Mouse (Mus musculus) spleen, postnatal 36 days (tissue): ENCODE data around the gene Tmem45b.

Source experiments
- DNase-seq, 2 experiments: peaks; one replicate each; pipeline ENCODE4 v3.0.0; 2022; ENCODE audit warnings: low spot score in 2 of 2, mixed read lengths in 1 of 2

Gene Tmem45b

DNA sequence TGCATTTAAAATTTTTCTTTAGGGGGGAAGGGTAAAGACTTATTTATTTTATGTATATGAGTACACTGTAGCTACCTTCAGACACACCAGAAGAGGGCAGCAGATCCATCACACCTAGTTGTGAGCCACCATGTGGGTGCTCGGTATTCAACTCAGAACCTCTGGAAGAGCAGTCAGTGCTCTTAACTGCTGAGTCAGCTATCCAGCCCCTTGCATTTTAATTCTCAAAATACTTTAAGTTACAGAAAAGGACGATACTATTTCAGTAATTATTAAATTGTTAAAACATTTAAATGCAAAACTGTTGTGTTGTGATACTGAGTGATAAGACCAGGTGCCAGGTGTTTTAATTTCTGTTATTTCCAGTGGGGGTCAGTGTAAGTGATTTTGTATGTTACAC is 60.0 kb downstream of the Tmem45b start:
- no peak for DNase-seq

DNA sequence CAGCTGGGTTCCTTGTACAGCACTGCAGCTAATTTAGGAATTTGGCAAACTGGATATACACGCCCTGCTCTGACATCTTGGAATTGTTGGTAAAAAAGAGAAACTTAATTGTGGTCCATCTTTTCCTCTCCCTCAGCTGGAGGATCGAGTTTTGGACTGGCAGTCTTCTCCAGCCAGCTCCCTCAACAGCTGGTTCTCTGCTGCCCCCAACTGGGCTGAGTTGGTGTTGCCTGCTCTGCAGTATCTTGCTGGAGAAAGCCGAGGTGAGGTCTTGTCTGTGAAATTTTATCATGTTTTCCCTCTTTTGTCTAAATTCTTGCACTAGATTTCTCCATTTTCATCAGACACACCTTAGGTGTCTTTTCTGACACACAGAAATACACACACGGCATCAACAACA is 63.8 kb downstream of the Tmem45b start:
- DNase-seq: peak; percentile 39 to 44

DNA sequence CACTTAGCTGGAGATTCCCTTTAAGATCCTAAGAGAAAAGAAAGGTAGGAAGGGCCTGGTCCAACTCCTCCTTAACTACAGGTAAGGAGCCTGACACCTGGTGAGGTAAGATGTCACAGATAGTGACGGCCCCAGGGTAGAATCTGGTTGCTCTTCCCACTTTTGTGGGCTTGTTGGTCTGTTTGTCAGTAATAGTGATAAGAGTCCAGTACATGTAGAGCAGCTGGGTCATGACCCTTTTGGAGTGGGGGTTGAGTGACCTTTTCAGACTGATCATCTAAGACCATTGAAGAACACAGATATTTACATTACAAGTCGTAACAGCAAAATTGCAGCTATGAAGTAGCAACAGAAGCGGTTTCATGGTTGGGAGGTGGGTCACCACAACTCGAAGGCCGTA is 77.1 kb downstream of the Tmem45b start:
- DNase-seq: no peak

DNA sequence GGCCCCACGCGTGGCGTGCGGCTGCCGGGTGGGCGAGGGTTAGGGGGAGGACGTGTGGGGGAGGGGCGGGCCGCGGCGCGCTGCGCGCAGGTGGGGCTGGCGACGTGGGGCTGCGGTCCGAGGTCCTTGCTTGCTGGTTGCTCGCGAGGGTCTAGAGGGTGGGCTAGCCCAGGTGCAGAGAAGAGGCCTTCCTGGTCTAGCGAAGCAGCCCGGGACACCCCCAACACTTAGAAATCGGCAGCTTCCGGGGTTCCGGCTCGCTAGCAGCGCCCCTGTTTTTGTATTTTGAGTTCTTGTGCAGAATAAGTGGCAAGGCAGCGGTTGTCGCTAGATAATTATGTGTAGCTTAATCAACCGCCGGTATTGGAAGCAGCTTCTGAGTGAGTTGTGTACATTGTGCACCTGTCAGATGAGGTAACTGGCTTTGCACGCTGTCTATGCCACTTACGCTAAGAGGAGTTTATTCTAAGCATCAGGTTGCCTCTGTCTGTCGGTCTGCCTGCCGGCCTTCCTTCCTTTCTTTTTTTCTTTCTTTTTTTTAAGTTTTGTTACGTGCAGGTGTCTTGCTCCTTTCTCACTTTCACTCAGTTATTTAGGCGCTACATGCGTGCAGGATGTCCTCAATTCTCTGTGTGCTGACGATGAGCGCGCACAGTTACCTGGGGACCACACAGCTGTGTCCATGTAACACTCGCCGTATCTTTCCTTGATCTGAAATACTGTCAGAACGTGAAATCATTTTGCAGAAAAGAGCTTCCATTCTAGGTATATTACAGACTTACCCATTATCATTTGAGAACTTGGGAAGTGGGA is 77.7 kb downstream of the Tmem45b start:
- peak; percentile 41 to 45 for DNase-seq

DNA sequence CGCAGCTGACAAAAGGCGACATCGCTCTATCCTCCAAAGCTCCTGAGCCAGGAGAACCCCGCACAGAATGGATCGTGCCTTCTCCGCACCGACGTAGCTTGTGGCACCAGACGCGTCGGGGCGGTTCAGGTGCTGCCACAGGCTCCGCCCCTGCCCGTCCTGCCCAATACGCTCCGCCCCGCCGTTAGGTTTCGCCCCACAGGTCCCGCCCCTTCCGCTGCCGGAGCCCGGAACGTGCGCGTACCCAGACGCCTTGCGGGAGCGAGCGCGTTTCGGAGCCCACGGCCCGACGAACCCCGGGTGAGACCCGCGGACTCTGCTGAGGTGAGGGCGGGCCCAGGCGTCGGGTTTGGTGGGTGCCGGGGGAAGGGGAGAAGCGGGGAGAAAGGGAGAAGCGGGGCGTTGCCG is 78.3 kb downstream of the Tmem45b start, which contains the start of gene Nfrkb:
Gene Nfrkb, plus strand, starts transcription at position 246 of the 408 bp plus-strand sequence.
- DNase-seq: peak; percentile 96

DNA sequence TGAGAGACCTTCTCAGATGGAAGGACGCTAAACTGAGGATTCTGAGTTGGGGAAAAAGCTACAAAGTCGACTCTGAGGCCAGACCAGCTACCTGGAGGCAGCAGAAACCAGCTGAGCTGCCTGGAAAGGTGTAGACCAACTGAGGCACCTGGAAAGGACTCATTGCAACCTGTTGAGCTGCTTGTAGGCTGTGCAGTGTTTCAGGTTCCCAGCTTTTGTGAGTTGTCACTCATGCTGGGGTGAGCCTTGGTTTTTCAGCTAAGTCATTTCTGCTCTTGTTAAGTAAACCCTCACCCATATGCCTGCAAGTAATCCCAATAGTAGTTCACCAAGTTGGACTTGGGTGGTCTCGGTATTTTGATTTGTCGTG is 78.8 kb downstream of the Tmem45b start:
- no peak for DNase-seq

DNA sequence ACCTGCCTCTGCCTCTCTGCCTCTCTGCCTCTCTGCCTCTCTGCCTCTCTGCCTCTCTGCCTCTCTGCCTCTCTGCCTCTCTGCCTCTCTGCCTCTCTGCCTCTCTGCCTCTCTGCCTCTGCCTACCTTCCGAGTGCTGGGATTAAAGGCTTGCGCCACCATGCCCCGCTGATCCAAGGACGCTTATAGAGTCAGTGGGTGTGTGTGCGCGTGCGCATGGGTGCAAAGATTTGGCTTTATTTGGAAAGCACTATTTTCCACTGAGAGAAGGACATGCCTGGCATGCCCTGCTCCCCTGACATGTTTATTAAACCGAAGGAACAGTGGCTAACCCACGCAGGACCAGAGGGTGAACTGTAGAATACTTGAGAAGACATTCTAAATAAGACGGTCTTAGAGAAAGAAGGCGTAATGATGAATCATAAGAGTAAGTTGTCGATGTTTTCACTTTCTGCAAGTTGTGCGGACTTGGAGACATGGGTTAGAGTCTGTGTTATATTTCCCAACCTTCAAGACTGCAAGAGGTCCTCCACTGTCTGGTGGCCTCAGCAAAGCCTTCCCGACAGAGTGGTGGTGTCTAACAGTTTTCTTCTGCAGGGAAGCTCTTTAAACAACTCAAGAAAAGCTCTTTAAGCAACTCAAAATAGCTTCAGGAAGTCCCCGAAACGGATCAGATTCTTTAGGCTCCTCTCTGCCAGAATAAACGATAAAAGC is 79.3 kb downstream of the Tmem45b start:
- DNase-seq: no peak

DNA sequence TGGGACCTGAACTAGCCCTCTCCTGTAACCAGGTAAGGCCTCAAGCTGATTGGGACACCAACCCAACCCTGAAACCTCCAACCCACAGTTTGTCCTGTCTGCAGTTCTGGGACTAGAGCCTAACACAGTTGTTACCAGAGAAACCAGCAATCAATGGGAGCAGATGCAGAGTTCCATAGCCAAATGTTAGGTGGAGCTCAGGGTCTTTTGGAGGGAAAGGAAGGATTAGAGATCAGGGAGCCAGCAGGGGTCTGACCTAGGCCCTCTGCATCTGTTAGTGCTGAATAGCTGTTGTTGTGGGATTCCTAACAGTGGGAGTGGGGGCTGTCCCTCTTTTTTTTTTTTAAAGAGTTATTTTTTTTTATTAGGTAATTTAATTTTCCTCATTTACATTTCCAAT is 87.6 kb downstream of the Tmem45b start:
- no peak for DNase-seq
